Mouse (Mus musculus): ENCODE results near the gene Olfr659. TPM values are rescaled to one million over a fixed set of nuclear protein-coding genes. Genes with fewer than 3 reads are reported as not detected.
A peak's percentile ranks its signal among the peaks of the same experiment; 100 is the strongest.

The Olfr659 gene
- not detected for total RNA-seq (2021)

DNA sequence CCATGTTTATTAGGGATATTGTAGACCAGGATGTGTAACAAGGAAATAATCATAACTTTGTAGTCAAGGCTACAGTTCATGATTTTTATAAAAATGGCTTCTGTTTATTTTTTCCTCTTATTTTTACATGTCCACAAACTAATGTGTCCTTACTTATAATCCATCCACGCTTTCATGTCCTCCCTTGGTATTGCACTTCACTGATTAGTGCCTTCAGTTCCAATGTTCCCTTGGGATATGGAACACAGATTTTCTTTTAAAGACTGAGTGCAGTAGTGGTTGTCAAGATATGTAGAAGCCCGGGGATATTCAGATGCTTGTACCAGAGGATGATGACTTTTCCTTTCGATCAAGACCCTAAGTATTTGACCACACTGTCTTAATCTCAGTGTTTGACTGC, at the start of gene Olfr659:
Gene Olfr659 (plus strand): TSS at position 301 of the 400 bp plus-strand sequence.
- DNase-seq (ENCODE audit: low spot score in 2 of 2) = no peak
- intact Hi-C loops (cut with DNase I) = no loop called here

DNA sequence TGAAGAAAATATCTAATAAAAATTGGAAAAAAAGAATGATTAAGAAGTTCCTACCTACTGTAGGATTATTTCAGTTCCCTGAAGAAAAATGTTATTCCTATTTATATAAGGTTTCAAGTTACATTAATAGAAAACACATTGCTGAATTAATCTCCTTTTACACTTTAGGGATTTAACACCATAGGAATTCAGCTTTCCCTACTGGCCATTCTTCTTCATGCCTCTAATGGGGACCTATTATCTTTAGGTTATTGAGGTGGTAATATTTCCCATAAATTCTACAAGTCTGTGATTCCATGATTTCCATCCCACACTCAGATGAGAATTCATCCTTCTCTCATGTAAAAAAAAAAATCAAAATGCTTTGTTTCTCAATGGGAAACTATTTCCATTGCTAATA, 42.1 kb upstream of the Olfr659 start, which contains the start of gene Olfr657:
Gene Olfr657 (plus strand): TSS at position 301 of the 400 bp plus-strand sequence.
- no peak for DNase-seq (ENCODE audit: low spot score in 2 of 2)
- intact Hi-C loops (cut with DNase I) = no loop called here

DNA sequence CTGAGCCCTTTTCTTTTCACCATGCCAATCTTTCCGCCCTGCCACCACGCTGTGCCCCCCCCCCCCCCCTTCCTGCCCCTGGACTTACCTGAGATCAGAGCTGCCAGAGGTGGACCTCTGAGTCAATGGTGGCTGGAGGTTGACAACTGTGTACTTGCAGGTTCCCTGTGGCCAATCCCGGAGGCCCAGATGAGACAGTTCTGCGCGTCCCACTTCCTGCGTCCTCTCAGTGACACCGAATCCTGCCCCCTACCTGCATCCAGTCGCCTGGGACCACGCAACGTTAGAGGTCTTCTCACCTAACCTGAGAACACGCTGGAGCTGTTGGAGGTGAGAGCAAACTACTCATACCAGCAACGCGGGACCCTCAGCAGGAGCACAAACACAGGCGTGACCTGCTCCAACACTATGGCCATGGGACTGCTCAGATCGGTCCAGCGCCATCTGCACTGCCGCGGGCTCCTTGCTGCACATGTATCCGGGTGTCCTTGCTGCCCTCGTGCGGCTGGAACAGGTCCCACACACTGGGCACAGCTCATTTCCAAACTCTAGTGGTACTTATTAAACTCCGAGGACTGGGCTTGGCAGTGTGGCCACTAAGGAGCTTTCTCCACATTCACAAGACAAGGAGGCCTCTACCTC, 19.6 kb upstream of the Olfr659 start, which contains the start of gene Olfr658:
Gene Olfr658 (minus strand): TSS at position 465 of the 642 bp plus-strand sequence.
- peak; percentile 4 to 5 for DNase-seq (ENCODE audit: low spot score in 2 of 2)
- intact Hi-C loops (cut with DNase I) = no loop called here

DNA sequence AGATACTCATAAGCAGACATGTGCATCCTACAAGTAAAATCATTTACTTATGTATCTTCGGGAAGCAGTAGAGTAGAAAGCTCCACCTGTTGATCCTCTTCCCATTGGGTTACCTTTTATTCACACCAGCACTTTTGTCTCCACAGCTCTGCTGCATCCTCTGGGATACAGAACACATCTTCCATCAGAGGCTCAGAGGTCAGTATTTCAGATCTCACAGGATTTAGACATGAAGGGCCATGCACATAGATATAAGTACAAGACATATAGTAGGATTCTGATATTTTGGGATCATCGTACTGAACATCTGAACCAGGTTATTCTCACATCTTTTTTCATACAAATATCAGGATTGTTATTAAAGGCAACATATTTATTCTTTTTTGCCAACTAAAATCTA, 19.6 kb downstream of the Olfr659 start, which contains the start of gene Olfr661:
Gene Olfr661 (plus strand): TSS at position 301 of the 400 bp plus-strand sequence.
- no peak for DNase-seq (ENCODE audit: low spot score in 2 of 2)
- intact Hi-C loops (cut with DNase I) = no loop called here

Other genes starting within 250 kb of the Olfr659 start
- gene Trim30a, start 201.6 kb upstream of the Olfr659 start, total RNA-seq (2021) = under 1 TPM; 0.69 to 0.93 TPM
- gene Trim30d, start 158.9 kb upstream of the Olfr659 start, total RNA-seq (2021) = under 1 TPM; 0.35 to 0.59 TPM
- gene Olfr651, start 116.6 kb upstream of the Olfr659 start, total RNA-seq (2021) = not detected
- not detected for gene Olfr652, start 105.9 kb upstream of the Olfr659 start, total RNA-seq (2021)
- gene Olfr653, start 89.4 kb upstream of the Olfr659 start, total RNA-seq (2021) = not detected
- gene Olfr654, start 79.7 kb upstream of the Olfr659 start, total RNA-seq (2021) = not detected
- gene Olfr655, start 65.0 kb upstream of the Olfr659 start, total RNA-seq (2021) = not detected
- not detected for gene Olfr656, start 52.8 kb upstream of the Olfr659 start, total RNA-seq (2021)
- not detected for gene Olfr657, start 42.0 kb upstream of the Olfr659 start, total RNA-seq (2021)
- gene Olfr658, start 19.4 kb upstream of the Olfr659 start, total RNA-seq (2021) = not detected
- not detected for gene Olfr661, start 19.7 kb downstream of the Olfr659 start, total RNA-seq (2021)
- not detected for gene Usp17le, start 110.7 kb downstream of the Olfr659 start, total RNA-seq (2021)
- gene Usp17lb, start 175.8 kb downstream of the Olfr659 start, total RNA-seq (2021) = not detected
- not detected for gene Usp17la, start 190.3 kb downstream of the Olfr659 start, total RNA-seq (2021)
- not detected for gene Olfr665, start 211.3 kb downstream of the Olfr659 start, total RNA-seq (2021)
- not detected for gene Olfr666, start 229.2 kb downstream of the Olfr659 start, total RNA-seq (2021)

All from left cerebral cortex, postnatal 36 days (tissue).